Mouse (Mus musculus): ENCODE measurements around the gene Taok2.
"Not testable (repeated sequence)": the region's sequence is repeated elsewhere in the genome, so short reads cannot be mapped to it uniquely, and the experiment has no call there.

- TF ChIP-seq CTCF (IDR thresholded peaks at IDR 0.05; ENCODE audit: insufficient read depth, low read length); POLR2A (IDR thresholded peaks at IDR 0.05; ENCODE audit: borderline replicate concordance, extremely low read depth, low read depth, low read length): not testable (repeated sequence)
Measured at GRCm38 (mm10) chr7:126899781-126900180, 15.3 kb upstream of the Taok2 start.

Data from lung, adult 2 months (tissue).